Mouse (Mus musculus) forebrain, embryonic 14.5 days (tissue): Measurements from ENCODE around the gene Abca1. TPM values are rescaled to one million over a fixed set of nuclear protein-coding genes. Genes with fewer than 3 reads are reported as not detected.

Experiments used
- ATAC-seq: fragments of 200-750 bp; cut with Nextera tagmentation; 2 replicates; pipeline ENCODE4 v1.8.0; 2017; ENCODE audit warnings: mild to moderate bottlenecking, moderate library complexity
- DNase-seq: peaks from one replicate; pipeline ENCODE4 v3.0.0-alpha.2; 2015; ENCODE audit warnings: low spot score
- H3K27ac ChIP-seq: fragments of 300-500 bp; sonication (generic); 2 replicates; pipeline ENCODE4 v1.5.1; 2014; ENCODE audit warnings: low read depth, mild to moderate bottlenecking, control low read depth, low read length, moderate library complexity
- H3K27me3 ChIP-seq: fragments of 300-500 bp; sonication (generic); replicated peaks from 2 replicates; pipeline ENCODE4 v1.6.1; 2014; ENCODE audit warnings: low read length, control low read depth, mixed read lengths; ENCODE audit not compliant: control insufficient read depth, insufficient read depth
- H3K36me3 ChIP-seq: fragments of 300-500 bp; sonication (generic); 2 replicates; pipeline ENCODE4 v1.6.1; 2014; ENCODE audit warnings: low read length, control low read depth; ENCODE audit not compliant: control insufficient read depth, insufficient read depth
- H3K4me1 ChIP-seq: fragments of 300-500 bp; sonication (generic); 2 replicates; pipeline ENCODE4 v1.6.1; 2014; ENCODE audit warnings: antibody characterized with exemption, low read length, control low read depth; ENCODE audit not compliant: control insufficient read depth, insufficient read depth
- H3K4me2 ChIP-seq: fragments of 300-500 bp; sonication (generic); 2 replicates; pipeline ENCODE4 v1.6.1; 2014; ENCODE audit warnings: mild to moderate bottlenecking, control low read depth, low read length
- H3K4me3 ChIP-seq: fragments of 300-500 bp; sonication (generic); 2 replicates; pipeline ENCODE4 v1.5.1; 2014; ENCODE audit warnings: low read depth, low read length, control low read depth
- H3K9ac ChIP-seq: fragments of 300-500 bp; sonication (generic); 2 replicates; pipeline ENCODE4 v1.6.1; 2014; ENCODE audit warnings: mild to moderate bottlenecking, low read length, control low read depth, moderate library complexity
- H3K9me3 ChIP-seq: fragments of 300-500 bp; sonication (generic); replicated peaks from 2 replicates; pipeline ENCODE4 v1.6.1; 2016; ENCODE audit warnings: low read length, control low read depth, mixed read lengths; ENCODE audit not compliant: control insufficient read depth
- WGBS: fragments of 180-500 bp; shearing (Covaris S2); extraction: QIAGEN DNeasy Blood & Tissue Kit; methylation state at CpG from one replicate; pipeline ENCODE4 v1.1.7; 2014; 5-methylcytosine and 5-hydroxymethylcytosine counted together
- polyA plus RNA-seq: library from polyadenylated mRNA; unstranded; fragments of >200 nt; fragmentation: Nextera tagmentation; extraction: Ambion mirVana; gene quantifications from 2 replicates; pipeline ENCODE4 v1.2.1, GENCODE M21; 2014

The Abca1 gene
- polyA plus RNA-seq, 1 experiment from 2014 or later: 9.6 TPM

DNA sequence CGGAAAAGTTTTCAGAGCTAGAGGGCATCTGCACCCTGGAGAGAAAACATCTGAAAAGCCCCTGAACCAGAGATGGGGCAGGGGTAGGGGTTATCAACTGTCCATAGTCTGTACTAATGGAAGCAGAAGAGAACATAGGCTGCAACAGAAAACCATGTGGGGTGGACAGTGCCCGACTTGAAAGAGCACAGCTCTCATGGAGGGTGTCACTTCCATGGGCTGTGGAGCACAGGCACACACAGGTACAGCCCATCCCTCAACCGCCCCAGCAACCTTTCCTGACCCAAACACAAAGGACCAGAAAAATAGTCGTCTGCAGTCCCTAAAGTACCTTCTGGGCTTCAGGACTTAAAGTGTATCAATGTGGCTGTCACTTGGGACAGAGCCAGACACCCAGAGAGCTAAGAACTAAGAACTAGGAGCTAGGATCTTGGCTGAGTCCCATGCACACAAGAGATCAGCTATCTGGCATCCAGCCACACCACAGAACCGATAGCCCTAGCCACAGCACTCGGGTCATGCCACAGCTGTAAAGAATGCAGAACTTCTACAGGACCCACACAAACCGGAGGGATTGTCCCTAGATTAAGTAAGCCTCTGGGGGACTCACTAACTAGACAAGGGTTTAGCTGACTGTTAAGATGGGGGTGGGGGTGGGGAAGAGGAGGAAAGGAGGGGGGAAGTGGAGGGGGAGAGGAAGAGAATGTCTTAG, 38.0 kb downstream of the Abca1 start:
- 57% methylated on average over 7 of the region's 7 CpGs for WGBS
- Histone ChIP-seq H3K27ac (no peak overlapping the region), H3K27me3 (no peaks in the 10 kb centered on the region), H3K4me2 (no peak overlapping the region), H3K9ac (no peak overlapping the region), H3K4me1 (no peaks in the 10 kb centered on the region), H3K4me3 (no peak overlapping the region), H3K36me3 (peaks cover 2% of the 10 kb centered on the region; the same call in 1 of the 2 replicates), H3K9me3 (no peaks in the 10 kb centered on the region)
- ATAC-seq (no peak; the same call in 1 of the 2 replicates), DNase-seq (peak; percentile 17)

- H3K9ac ChIP-seq: no peak overlapping the region
- no peaks in the 10 kb centered on the region for H3K27me3 ChIP-seq
- no peak overlapping the region for H3K27ac ChIP-seq
- no peak overlapping the region for H3K4me2 ChIP-seq
- WGBS: 88% methylated on average over 3 of the region's 3 CpGs
- ATAC-seq: no peak
- H3K9me3 ChIP-seq: no peaks in the 10 kb centered on the region
- DNase-seq: no peak
- no peaks in the 10 kb centered on the region for H3K4me1 ChIP-seq
- H3K4me3 ChIP-seq: no peak overlapping the region
- H3K36me3 ChIP-seq: no peaks in the 10 kb centered on the region
Measured at GRCm38 (mm10) chr4:53121084-53121483, 38.6 kb downstream of the Abca1 start.

GRCm38 (mm10) chr4:53120038-53120685, 39.5 kb downstream of the Abca1 start:
- H3K27ac ChIP-seq: no peak overlapping the region
- WGBS: 88% methylated on average over 10 of the region's 10 CpGs
- H3K4me1 ChIP-seq: no peaks in the 10 kb centered on the region
- H3K4me2 ChIP-seq: no peak overlapping the region
- DNase-seq (no peak), ATAC-seq (no peak)
- no peaks in the 10 kb centered on the region for H3K9me3 ChIP-seq
- no peaks in the 10 kb centered on the region for H3K27me3 ChIP-seq
- H3K4me3 ChIP-seq: no peak overlapping the region
- H3K9ac ChIP-seq: no peak overlapping the region
- no peaks in the 10 kb centered on the region for H3K36me3 ChIP-seq

DNA sequence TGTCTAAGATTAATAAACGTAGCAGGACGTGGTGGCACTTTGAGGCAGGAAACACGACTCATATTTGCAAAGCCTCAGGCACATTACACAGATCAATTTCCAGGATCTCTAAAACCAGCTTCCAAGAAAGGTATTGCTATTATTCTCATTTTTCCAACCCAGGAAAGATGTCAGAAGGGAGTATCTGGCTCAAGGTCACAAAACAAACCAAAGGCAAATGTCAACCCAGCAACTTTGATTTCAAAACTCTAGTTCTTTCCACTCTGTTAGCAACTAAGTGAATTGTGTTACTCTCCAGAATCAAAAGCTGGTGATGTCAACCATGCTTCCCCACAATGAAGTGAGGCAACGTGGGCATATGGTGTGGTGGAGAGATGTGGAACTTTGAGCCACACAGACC, 41.1 kb downstream of the Abca1 start:
- Histone ChIP-seq H3K4me3 (no peak overlapping the region), H3K9ac (no peak overlapping the region), H3K27ac (no peak overlapping the region), H3K4me2 (no peak overlapping the region), H3K27me3 (no peaks in the 10 kb centered on the region), H3K9me3 (no peaks in the 10 kb centered on the region), H3K4me1 (no peaks in the 10 kb centered on the region), H3K36me3 (no peaks in the 10 kb centered on the region)
- ATAC-seq (no peak), DNase-seq (no peak)
- 79% methylated on average over 4 of the region's 4 CpGs for WGBS

DNA sequence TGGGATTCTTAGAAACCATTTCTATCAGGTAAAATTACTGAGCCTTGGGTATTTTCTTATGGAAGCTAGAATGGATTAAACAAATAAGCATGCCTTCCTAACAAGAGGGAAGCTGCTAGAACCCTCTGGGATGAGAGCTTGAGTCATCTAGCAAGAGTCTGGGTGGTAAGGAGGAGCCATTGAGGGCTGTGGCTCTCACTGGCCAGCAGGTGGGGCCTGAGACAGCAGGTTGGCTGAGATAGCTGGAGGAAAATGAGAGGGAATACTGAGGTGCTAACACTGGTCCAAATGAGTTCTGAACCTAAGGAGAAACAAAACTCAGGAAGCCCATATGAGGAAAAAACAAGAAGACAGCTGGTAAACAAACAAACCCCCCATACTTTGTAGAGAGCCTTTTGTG, 42.1 kb downstream of the Abca1 start:
- DNase-seq: no peak
- ATAC-seq: no peak
- H3K4me1 ChIP-seq: no peaks in the 10 kb centered on the region

GRCm38 (mm10) chr4:53117076-53117475, 42.6 kb downstream of the Abca1 start:
- peak; percentile 21 for DNase-seq
- 27% methylated on average over 5 of the region's 5 CpGs for whole genome bisulfite sequencing
- ATAC-seq: peak; percentile 63

More for the DNA sequence above, 42.1 kb downstream of the Abca1 start:
- Histone ChIP-seq H3K9me3 (no peaks in the 10 kb centered on the region), H3K27ac (no peak overlapping the region), H3K9ac (no peak overlapping the region), H3K36me3 (no peaks in the 10 kb centered on the region), H3K4me2 (no peak overlapping the region), H3K27me3 (no peaks in the 10 kb centered on the region), H3K4me3 (no peak overlapping the region)

DNA sequence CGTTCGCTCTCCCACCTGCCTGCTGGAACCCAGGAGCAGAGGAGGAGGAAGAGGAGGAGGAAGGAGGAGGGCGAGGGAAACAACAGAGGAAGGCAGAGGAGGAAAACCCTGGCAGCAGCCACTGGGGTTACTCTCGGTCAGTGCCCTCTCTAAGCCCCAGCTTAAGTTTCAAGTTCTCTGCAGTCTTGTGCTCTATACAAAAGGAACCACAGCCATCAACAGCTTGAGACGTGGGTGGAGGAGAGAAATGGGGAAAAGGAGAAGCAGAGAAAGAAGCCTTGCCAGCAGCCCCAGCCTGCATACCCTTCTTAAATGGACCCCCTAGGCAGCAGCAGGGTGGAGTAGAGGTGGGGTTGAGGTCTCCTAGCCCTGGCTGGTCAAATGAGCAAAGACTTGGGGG, 43.8 kb downstream of the Abca1 start:
- no peaks in the 10 kb centered on the region for H3K27me3 ChIP-seq
- H3K4me1 ChIP-seq: no peaks in the 10 kb centered on the region
- 9% methylated on average over 3 of the region's 5 CpGs for WGBS
- H3K4me3 ChIP-seq: no peak overlapping the region
- H3K4me2 ChIP-seq: no peak overlapping the region
- H3K36me3 ChIP-seq: no peaks in the 10 kb centered on the region
- H3K9me3 ChIP-seq: no peaks in the 10 kb centered on the region
- DNase-seq (peak; percentile 34), ATAC-seq (0 out of 2 replicates have a peak, but pooled peaks have one; percentile 40)
- H3K27ac ChIP-seq: no peak overlapping the region
- no peak overlapping the region for H3K9ac ChIP-seq

More at GRCm38 (mm10) chr4:53117076-53117475, 42.6 kb downstream of the Abca1 start:
- no peak overlapping the region for H3K4me3 ChIP-seq
- H3K9ac ChIP-seq: 0 out of 2 replicates have a peak overlapping the region, but pooled peaks have one; percentile 17
- H3K27ac ChIP-seq: no peak overlapping the region
- no peaks in the 10 kb centered on the region for H3K4me1 ChIP-seq
- no peaks in the 10 kb centered on the region for H3K36me3 ChIP-seq
- H3K9me3 ChIP-seq: no peaks in the 10 kb centered on the region
- H3K27me3 ChIP-seq: no peaks in the 10 kb centered on the region
- H3K4me2 ChIP-seq: no peak overlapping the region

- no peaks in the 10 kb centered on the region for H3K27me3 ChIP-seq
- H3K36me3 ChIP-seq: no peaks in the 10 kb centered on the region
- no peak overlapping the region for H3K27ac ChIP-seq
- H3K4me1 ChIP-seq: no peaks in the 10 kb centered on the region
- WGBS: 51% methylated on average over 4 of the region's 4 CpGs
- no peaks in the 10 kb centered on the region for H3K9me3 ChIP-seq
- no peak overlapping the region for H3K4me3 ChIP-seq
- H3K4me2 ChIP-seq: no peak overlapping the region
- no peak overlapping the region for H3K9ac ChIP-seq
- no peak for ATAC-seq
- no peak for DNase-seq
Measured at GRCm38 (mm10) chr4:53115410-53115809, 44.3 kb downstream of the Abca1 start.

DNA sequence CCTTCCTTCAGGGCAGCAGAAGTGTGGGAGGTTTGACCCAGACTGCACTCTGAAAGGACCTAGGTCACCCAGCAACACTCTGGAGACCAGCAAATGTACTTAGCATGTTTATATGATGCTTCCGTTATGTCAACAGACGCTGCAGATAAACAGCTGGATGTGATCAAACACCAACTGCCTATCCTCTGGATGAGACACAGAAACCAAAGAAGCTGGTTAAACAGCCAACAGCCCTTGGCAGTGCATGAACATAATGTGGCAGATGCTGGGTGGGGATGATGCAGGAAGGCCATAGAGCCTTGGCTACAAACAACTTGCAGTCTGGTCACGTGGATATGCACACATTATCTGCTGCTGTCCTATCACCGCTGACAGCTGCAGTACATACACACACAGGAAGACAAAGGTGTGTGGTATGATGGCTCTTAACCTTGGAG, 47.8 kb downstream of the Abca1 start:
- no peaks in the 10 kb centered on the region for H3K36me3 ChIP-seq
- no peak overlapping the region for H3K4me2 ChIP-seq
- H3K9ac ChIP-seq: no peak overlapping the region
- DNase-seq (no peak), ATAC-seq (no peak)
- no peak overlapping the region for H3K27ac ChIP-seq
- WGBS: 88% methylated on average over 4 of the region's 4 CpGs
- H3K4me1 ChIP-seq: no peaks in the 10 kb centered on the region
- H3K27me3 ChIP-seq: no peaks in the 10 kb centered on the region
- H3K4me3 ChIP-seq: no peak overlapping the region
- no peaks in the 10 kb centered on the region for H3K9me3 ChIP-seq
